Mouse (Mus musculus) layer of hippocampus, postnatal 36 days (tissue): Measurements from ENCODE around the gene Entpd1. TPM values are rescaled to one million over a fixed set of nuclear protein-coding genes. Genes with fewer than 3 reads are reported as not detected.

Source experiments
- DNase-seq, 2 experiments: peaks; one replicate each; pipeline ENCODE4 v3.0.0; 2022
- total RNA-seq, 2 experiments: library from RNA; stranded (reverse); gene quantifications; 2 replicates each; pipeline ENCODE4 v1.2.3; 2021

Gene Entpd1
- total RNA-seq, 2 experiments from 2014 or later, result 17.6 to 20.4 TPM

DNA sequence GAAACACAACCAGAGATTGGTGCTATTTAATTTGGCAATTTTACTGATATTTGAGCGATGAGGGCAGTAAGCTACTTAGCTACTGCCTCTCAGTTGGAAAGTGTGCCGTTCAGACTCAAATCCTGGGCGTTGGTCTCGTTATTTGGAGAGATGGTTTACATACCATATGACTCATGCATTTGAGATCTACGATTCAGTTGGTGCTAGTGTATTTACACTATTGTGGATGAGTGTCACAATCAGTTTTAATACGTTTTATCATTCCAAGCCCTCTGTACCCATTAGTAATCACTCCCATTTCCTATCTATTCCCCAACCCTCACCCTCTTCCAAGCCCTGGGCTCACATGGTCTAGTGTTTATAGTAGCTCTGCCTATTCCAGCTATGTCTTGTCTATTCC is 54.9 kb downstream of the Entpd1 start:
- no peak for DNase-seq

DNA sequence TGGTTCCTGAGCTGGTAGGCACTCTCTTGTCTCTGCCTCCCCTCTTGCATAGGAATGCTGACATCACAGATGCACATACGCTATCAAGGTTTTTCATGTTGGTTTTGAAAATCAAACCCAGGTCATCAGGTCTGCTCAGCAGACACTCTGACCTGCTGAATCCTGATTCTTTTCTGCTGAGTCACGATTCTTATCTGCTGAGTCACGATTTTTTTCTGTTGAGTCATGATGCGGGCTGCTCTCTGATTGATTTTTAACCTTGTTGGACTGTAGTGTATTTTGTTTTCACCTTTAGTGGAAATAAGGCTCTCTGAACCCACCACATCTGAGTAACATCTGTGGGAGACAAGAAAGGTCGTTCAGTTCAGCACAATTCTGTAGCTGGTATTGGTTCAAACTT is 63.2 kb downstream of the Entpd1 start:
- no peak for DNase-seq

DNA sequence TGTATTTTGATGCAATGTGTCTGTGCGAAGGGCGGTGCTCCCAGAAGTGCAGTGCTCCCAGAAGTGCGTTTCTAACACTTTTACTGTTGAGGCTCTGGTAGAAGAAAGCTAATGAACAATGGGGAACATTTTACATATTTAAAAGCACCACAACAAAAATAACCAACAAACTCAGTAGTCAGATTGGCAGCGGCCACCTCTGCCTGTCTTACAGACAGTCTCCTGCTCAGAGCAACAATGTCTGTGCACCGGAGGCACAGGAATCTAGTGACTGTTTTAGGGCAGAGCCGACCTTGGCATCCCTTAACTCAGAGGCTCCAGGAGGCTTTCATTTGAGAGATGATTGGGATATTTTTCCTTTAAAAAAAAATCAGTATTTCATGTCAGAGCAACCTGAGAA is 65.9 kb downstream of the Entpd1 start:
- no peak for DNase-seq

DNA sequence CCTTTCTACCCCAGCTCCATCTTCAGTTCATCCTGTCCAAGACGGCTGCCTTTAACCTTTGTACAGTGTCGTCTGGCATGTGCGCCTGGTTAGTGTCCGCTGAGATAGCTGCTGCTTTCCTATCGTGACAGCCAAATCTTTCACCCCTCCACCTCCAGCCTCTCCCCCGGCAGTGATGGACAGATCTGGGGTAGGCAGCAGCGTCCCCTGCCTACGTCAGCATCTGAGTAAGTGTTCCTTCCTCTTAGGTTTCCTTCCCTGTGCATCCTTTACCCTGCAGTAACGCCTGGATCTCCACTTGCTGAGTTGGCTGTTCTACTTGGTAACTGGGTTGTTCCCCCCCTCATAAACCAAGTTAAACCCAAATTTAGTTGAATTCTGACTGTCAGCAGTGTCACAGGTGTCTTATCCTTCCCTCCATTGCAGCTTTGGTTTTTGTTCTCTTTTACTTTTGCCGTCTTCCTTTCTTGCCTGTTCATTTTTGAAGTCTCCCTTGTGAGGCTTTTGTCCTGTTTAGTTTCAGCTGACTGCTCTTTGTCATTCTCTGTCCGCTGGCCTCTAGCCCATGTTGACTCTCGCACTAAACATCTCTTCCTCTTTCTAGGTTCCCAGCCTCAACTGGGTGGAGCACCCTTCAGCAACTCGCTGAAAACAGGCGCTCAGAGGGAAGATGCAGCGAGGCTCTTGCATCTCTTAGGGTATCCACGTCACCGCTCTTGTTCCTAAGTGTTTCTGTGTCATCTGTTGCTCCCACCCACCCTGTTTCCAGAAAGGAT is 66.6 kb downstream of the Entpd1 start:
- no peak for DNase-seq

- no peak for DNase-seq
These were observed 67.5 kb downstream of the Entpd1 start for GRCm38 (mm10) chr19:40679632-40680031.

DNA sequence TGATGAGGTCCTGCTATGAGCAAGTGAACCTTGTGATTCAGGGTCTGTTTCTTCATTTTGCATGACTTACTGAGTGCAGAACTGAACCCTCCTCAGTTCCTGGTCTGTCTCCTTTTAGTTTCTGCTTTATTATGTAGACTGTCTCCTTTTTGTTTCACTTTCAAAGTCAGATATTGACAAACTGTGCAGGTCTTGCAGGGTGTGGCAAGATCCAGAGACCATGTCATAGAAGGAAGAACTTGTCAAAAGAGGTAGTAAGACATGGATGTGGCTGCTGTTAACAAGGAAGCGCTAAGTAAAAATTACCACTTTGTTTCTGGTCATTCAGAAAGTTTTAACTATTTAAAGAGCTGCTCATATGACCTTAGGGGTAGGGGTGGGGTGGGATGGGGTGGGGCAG is 72.0 kb downstream of the Entpd1 start:
- DNase-seq, result no peak

DNA sequence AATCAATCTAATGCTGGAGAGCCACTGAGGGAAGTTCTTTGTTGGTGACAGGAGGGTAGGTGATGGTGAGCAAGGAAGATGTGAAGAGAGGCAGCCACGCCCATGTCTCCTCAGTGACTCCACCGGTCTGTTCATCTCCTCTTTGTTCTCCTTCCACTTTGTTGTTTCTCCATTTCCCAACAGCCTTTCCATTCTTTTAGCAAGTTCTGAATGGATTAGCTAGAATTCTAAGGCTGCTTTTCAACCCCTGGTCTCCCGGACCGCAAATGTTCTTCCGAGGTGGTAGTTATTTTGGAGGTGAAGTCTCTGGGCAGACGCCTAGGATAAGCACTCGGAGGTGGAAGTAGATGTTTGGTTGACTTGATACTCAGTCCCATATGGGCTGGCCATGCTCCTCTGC is 72.4 kb downstream of the Entpd1 start:
- DNase-seq, result no peak

DNA sequence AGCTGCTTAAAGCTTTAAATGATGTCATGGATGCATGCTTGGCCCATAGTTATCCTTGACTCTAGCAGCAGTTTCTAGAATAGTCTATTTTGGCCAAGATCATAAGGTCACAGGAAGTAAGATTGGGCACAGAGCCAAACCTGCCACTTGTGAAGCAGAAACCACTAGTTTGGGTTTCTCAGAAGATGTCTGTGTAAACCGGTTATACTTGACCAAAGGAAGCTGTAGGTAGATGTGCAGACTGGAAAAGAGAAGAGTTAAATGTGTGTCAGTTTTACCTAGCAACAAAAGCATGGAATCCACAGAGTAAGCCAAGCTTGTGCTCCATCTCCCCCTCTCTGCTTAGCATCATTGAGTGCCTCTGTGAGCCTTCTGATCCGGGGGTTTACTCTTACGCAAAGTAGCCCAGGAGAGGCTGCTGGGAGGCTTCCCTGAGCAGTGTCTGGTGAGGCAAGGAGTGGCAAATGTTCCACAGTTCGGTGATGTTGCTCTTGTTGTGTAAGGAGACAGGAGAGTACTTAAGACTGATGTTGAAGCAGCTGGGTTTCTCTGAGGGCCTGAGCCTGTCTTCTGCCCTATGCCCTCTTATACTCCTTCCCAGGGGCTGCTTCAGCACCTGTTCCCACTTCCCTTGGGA is 75.2 kb downstream of the Entpd1 start:
- DNase-seq, result no peak

- DNase-seq, result no peak
These were observed 81.0 kb downstream of the Entpd1 start for GRCm38 (mm10) chr19:40693201-40693600.

DNA sequence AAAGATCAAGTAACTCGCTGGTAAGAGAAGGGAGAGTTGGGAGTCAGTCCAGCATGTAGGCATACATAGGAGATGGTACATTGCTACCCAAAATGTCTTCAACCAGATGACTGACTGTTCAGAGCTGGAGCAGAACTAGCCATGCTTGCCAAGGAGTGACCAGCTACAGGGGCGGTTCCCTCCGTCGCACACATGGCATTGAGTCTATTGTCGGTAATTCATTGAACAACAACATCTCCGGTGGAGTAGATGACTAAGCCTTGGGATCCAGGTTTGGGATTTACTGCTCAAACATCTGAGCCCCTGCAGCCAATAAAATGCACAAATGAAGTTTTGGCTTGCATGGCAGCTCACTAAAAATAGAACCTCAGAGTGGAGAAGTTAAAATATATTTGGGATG is 84.0 kb downstream of the Entpd1 start:
- no peak for DNase-seq

- no peak for DNase-seq
These were observed 86.1 kb downstream of the Entpd1 start for GRCm38 (mm10) chr19:40698103-40698853.

DNA sequence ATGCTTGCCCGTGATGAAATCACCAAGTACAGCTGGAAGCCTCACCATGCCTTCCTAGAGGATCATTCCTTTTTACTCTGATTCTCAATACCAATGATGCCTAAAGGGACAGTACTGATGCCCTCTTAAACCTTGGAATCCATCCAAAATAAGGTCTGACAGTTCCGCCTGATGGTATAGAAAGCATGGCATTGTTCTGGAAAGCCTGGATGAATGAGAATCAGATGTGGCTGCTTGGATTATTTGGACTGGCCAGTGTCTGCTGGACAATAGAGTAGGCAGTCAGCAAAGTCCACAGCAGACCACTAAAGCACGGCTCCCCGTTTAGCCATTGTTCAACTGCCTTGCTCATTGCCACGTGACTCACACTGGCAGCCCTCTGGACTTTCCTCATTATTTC is 87.7 kb downstream of the Entpd1 start:
- no peak for DNase-seq

GRCm38 (mm10) chr19:40702406-40702805 is 90.2 kb downstream of the Entpd1 start:
- peak; percentile 64 to 79 for DNase-seq

- no peak for DNase-seq
These were observed 100.9 kb downstream of the Entpd1 start for GRCm38 (mm10) chr19:40712889-40713628.

DNA sequence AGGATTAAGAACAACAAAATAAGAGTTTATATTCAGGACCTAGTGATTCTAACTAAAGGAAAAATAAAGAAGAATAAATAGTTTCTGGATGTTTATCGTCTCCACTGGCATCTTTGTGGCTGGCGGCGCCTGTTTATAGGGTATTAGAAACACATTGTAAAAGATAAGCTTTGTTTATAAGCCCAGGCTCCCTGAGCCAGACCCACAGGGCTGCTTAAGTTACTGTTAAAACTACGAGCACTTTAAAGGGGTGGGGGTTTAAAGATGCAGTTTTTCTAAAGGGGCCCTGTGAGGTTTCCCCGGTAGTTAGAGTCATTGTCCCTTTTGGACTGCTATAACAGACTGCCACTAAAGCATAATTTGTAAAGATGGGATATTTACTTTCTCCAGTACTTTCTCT is 102.5 kb downstream of the Entpd1 start:
- no peak for DNase-seq

- DNase-seq, result no peak
These were observed 104.8 kb downstream of the Entpd1 start for GRCm38 (mm10) chr19:40716981-40717380.

GRCm38 (mm10) chr19:40719439-40720105 is 107.4 kb downstream of the Entpd1 start:
- no peak for DNase-seq

DNA sequence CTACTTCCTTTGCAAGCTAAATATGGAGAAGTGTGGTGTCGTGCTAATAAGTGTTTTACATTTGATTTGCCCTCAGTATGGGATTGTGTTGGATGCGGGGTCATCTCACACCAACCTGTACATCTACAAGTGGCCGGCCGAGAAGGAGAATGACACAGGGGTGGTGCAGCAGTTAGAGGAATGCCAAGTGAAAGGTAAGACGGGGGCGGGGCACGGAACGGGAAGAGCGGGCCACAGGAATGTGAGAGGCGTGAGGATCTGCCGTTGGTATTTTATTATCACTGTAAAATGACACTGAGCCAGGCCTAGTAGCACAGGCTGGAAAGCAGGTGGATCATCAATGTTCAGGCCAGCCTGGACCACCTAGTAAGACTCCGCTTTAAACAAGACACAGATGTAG is 108.2 kb downstream of the Entpd1 start:
- DNase-seq, result no peak

DNA sequence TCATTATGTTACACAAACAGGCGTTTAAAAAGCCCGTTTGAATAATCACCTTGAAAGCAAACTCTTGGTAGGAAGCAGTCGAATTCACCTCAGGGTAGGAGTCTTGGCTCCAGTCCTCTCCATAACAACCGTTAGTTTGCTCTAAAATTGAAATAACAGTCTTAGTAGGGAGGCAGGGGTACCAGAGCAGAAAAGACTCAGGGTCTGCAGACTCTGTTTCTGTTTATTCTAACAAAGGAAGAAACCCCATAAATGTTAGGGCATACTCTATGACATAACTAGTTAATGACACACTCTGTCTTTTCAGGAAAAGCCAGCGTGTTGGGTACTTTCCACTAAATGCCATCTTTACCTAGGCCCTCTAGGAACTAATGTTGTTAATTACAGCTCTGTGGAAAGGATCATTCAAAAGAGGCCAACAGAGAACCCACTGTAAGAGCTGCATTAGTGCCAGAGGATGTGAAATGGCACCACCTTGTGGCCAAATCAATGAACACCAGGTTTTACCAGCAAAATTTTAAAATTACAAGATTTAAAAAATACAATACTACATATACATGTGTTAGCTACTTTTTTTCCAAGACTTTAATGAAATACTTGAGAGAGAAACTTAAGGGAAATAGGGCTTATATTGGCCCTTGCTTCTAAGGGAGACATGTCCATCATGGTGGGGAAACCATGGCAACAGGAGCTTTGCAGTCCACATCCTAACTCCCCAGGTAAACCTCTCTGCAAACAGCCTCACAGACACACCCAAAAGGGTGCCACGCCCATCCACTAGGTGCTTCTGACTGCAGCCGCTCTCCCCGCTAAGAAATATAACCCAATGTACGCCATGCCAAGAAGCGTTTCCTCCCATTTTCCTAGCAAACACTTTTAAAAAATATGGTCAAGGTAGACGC is 110.2 kb downstream of the Entpd1 start:
- peak in 1 of 2 experiments; percentile 23 for DNase-seq

DNA sequence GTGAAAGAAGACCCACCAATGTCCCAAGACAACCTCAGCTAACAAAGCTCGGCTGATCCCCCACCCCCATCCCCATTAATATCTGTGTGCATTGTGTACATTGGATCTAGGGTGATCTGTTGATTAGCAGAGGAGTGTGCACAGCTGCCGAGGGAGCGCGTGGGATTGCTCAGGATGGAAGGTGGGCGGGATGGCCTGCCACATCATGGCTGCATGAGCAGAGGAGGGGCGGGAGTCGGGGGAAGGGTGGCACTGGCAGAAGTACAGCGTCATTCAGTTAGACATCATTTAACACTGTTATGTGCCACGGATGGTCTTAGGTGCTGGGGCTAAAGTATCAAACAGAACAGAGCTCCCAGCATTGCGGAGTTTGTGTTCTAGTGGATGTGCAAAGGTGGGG is 111.3 kb downstream of the Entpd1 start:
- no peak for DNase-seq

DNA sequence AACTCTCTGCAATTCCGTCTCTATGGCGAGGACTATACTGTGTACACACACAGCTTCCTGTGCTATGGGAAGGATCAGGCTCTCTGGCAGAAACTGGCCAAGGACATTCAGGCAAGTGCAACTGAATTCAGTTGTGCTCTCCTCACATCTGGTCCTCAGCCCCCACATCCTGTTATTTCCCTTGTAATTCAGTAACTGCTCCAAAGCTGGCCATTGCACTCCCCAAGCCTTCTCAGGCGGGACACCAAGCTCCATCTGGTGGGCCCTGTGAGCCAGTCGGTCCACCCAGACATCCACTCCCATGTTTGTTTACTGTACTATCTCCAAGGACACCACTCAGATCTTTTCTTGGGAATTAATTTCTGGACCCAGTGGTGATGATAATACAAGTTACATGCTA is 114.0 kb downstream of the Entpd1 start:
- no peak for DNase-seq
